Mouse (Mus musculus) ES-Bruce4 (cell line): ENCODE measurements around the gene Hist1h1d. TPM values are rescaled to one million over a fixed set of nuclear protein-coding genes. Genes with fewer than 3 reads are reported as not detected.
"Not testable (repeated sequence)": the region's sequence is repeated elsewhere in the genome, so short reads cannot be mapped to it uniquely, and the experiment has no call there.

ENCODE experiments used
- H3K27ac ChIP-seq: 2 replicates; pipeline ENCODE4 v1.5.1; 2012; ENCODE audit warnings: low read length, inconsistent platforms; ENCODE audit not compliant: insufficient read depth
- H3K27me3 ChIP-seq: 2 replicates; pipeline ENCODE4 v1.6.1; 2012; ENCODE audit warnings: mild to moderate bottlenecking, low read length, inconsistent platforms; ENCODE audit not compliant: control insufficient read depth, poor library complexity, insufficient read depth, severe bottlenecking
- H3K36me3 ChIP-seq: 2 replicates; pipeline ENCODE4 v1.6.1; 2012; ENCODE audit warnings: inconsistent platforms, mild to moderate bottlenecking, low read length, moderate library complexity; ENCODE audit not compliant: control insufficient read depth, poor library complexity, insufficient read depth, severe bottlenecking
- H3K4me1 ChIP-seq: one replicate; pipeline ENCODE4 v1.8.1; 2011; ENCODE audit warnings: low read length; ENCODE audit not compliant: control insufficient read depth, insufficient read depth
- H3K4me3 ChIP-seq: 2 replicates; pipeline ENCODE4 v1.5.1; 2011; ENCODE audit warnings: low read depth, mild to moderate bottlenecking, low read length
- H3K9ac ChIP-seq: 2 replicates; pipeline ENCODE4 v1.6.1; 2012; ENCODE audit warnings: low read depth, mild to moderate bottlenecking, inconsistent platforms; ENCODE audit not compliant: poor library complexity, severe bottlenecking
- H3K9me3 ChIP-seq: replicated peaks from 2 replicates; pipeline ENCODE4 v1.6.1; 2012; ENCODE audit warnings: mild to moderate bottlenecking, low read length, inconsistent platforms; ENCODE audit not compliant: control insufficient read depth, poor library complexity, insufficient read depth, severe bottlenecking
- CTCF ChIP-seq: IDR thresholded peaks from one replicate; pipeline ENCODE4 v1.8.1; 2011; ENCODE audit warnings: low read depth, low read length
- EP300 ChIP-seq: IDR thresholded peaks from 2 replicates; pipeline ENCODE4 v1.6.1; 2011; ENCODE audit warnings: low read depth, low read length; ENCODE audit not compliant: insufficient read depth
- POLR2A ChIP-seq: IDR thresholded peaks from one replicate; pipeline ENCODE4 v1.8.1; 2011; ENCODE audit warnings: low read length; ENCODE audit not compliant: insufficient read depth
- polyA plus RNA-seq: library from polyadenylated mRNA; stranded (reverse); fragments of >200 nt; gene quantifications from 2 replicates; pipeline ENCODE4 v1.2.4, GENCODE M21; 2011; ENCODE audit warnings: low read depth; ENCODE audit not compliant: missing spikeins, insufficient read depth, insufficient read length

Hist1h1d gene
- polyA plus RNA-seq, 1 experiment, result 1.6 TPM

- Histone ChIP-seq H3K9ac (peak overlapping the region; percentile 74), H3K4me3 (peak overlapping the region; percentile 47), H3K27ac (peak overlapping the region; percentile 78)
- TF ChIP-seq EP300 (0 out of 2 replicates have a peak, but pooled peaks have one; percentile 6), POLR2A (peak; percentile 81)
- not testable (repeated sequence) for H3K36me3 ChIP-seq, H3K4me1 ChIP-seq, H3K9me3 ChIP-seq, H3K27me3 ChIP-seq
Observed at GRCm38 (mm10) chr13:23585442-23586098, 32.5 kb downstream of the Hist1h1d start.

- peak overlapping the region; percentile 99 for H3K27ac ChIP-seq
- no peaks in the 10 kb centered on the region for H3K4me1 ChIP-seq
- no peaks in the 10 kb centered on the region for H3K9me3 ChIP-seq
- H3K36me3 ChIP-seq, result no peaks in the 10 kb centered on the region
- peak overlapping the region; percentile 83 for H3K9ac ChIP-seq
- TF ChIP-seq POLR2A (no peak), EP300 (no peak), CTCF (no peak)
- no peaks in the 10 kb centered on the region for H3K27me3 ChIP-seq
- H3K4me3 ChIP-seq, result peak overlapping the region; percentile 45
Observed at GRCm38 (mm10) chr13:23586099-23586939, 33.3 kb downstream of the Hist1h1d start.

- Histone ChIP-seq H3K4me1 (no peaks in the 10 kb centered on the region), H3K27me3 (no peaks in the 10 kb centered on the region)
- TF ChIP-seq CTCF (no peak), POLR2A (no peak), EP300 (no peak)
Observed at GRCm38 (mm10) chr13:23586940-23587225, 33.8 kb downstream of the Hist1h1d start.

GRCm38 (mm10) chr13:23591206-23591605, 38.1 kb downstream of the Hist1h1d start:
- H3K27ac ChIP-seq, result peak overlapping the region; percentile 44; the same call in 1 of the 2 replicates
- peaks cover 6% of the 10 kb centered on the region for H3K4me1 ChIP-seq
- H3K36me3 ChIP-seq, result no peaks in the 10 kb centered on the region
- no peaks in the 10 kb centered on the region; the same call in 1 of the 2 replicates for H3K9me3 ChIP-seq
- H3K9ac ChIP-seq, result no peak overlapping the region
- no peaks in the 10 kb centered on the region for H3K27me3 ChIP-seq
- TF ChIP-seq EP300 (no peak), POLR2A (no peak), CTCF (no peak)
- H3K4me3 ChIP-seq, result no peak overlapping the region

More at GRCm38 (mm10) chr13:23586940-23587225, 33.8 kb downstream of the Hist1h1d start:
- H3K9ac ChIP-seq, result peak overlapping the region; percentile 83
- H3K36me3 ChIP-seq, result no peaks in the 10 kb centered on the region
- peak overlapping the region; percentile 45 for H3K4me3 ChIP-seq
- H3K27ac ChIP-seq, result peak overlapping the region; percentile 99
- no peaks in the 10 kb centered on the region for H3K9me3 ChIP-seq

- not testable (repeated sequence) for H3K9me3 ChIP-seq, H3K4me3 ChIP-seq, H3K27me3 ChIP-seq, H3K27ac ChIP-seq, H3K9ac ChIP-seq, H3K4me1 ChIP-seq, H3K36me3 ChIP-seq
- peak; percentile 78 for TF ChIP-seq EP300
Observed at GRCm38 (mm10) chr13:23591886-23592285, 38.8 kb downstream of the Hist1h1d start.

- Histone ChIP-seq H3K9ac (no peak overlapping the region), H3K27me3 (no peaks in the 10 kb centered on the region), H3K36me3 (no peaks in the 10 kb centered on the region), H3K27ac (peak overlapping the region; percentile 66), H3K4me3 (no peak overlapping the region), H3K9me3 (no peaks in the 10 kb centered on the region; the same call in 1 of the 2 replicates), H3K4me1 (peaks cover 6% of the 10 kb centered on the region)
- TF ChIP-seq EP300 (no peak), CTCF (no peak), POLR2A (no peak)
Observed at GRCm38 (mm10) chr13:23592614-23593013, 39.6 kb downstream of the Hist1h1d start.
